Mouse (Mus musculus): ENCODE data around the gene Arsb. TPM values are rescaled to one million over a fixed set of nuclear protein-coding genes. Genes with fewer than 3 reads are reported as not detected.
"Not testable (repeated sequence)": the region's sequence is repeated elsewhere in the genome, so short reads cannot be mapped to it uniquely, and the experiment has no call there.

The Arsb gene
- total RNA-seq, 2 experiments from 2014 or later = 2.4 to 3.3 TPM

DNA sequence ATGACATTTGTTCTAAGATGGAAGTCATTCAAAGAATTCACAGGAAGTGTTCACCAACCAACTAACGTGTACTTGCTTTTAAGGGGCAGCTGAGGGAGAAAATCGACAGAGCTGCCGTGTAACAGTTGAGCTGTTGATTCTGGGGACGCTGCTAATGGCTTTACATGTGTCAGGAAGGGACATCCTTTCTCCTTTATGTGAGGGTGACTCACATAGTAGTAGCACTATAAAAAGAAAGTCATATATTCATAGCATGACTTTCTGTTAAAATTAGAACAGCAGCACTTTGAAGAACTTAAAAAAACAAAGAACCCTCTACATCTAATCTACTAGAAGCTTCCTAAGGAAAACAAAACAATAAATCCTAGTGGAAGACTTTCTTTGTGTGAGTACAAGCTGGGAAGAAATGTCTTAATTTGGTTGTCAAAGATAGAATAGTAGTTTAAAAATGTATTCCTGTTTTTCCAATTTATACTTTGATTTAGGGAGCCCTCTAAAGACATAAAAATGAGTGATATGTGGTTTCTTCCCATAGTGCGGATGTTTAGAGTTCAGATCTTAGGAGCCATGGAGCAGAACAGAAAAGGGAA is 25.7 kb downstream of the Arsb start:
- intact Hi-C loops (cut with DNase I) = loop anchor here (10.0 kb wide), 1 partner anchor 408 kb away; no protein-coding TSS in a partner anchor
- DNase-seq = no peak
- TF ChIP-seq CTCF (IDR thresholded peaks at IDR 0.05) = no peak
- Histone ChIP-seq H3K27ac (no peak overlapping the region), H3K4me3 (no peak overlapping the region)

DNA sequence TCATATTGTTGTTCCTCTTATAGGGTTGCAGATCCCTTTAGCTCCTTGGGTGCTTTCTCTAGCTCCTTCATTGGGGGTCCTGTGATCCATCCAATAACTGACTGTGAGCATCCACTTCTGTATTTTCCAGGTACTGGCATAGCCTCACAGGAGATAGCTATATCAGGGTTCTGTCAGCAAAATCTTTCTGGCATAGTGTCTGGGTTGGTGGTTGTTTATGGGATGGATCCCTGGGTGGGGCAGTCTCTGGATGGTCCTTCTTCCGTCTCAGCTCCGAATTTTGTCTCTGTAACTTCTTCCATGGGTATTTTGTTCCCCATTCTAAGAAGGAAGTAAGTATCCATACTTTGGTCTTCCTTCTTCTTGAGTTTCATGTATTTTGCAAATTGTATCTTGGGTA is 38.9 kb downstream of the Arsb start:
- DNase-seq; H3K27ac ChIP-seq; intact Hi-C loops (cut with DNase I); H3K4me3 ChIP-seq: not testable (repeated sequence)

GRCm38 (mm10) chr13:93814081-93814480 is 42.7 kb downstream of the Arsb start:
- TF ChIP-seq CTCF (IDR thresholded peaks at IDR 0.05) = no peak
- no peak overlapping the region for H3K4me3 ChIP-seq
- no peak for DNase-seq
- no peak overlapping the region for H3K27ac ChIP-seq
- intact Hi-C loops (cut with DNase I) = no loop called here

DNA sequence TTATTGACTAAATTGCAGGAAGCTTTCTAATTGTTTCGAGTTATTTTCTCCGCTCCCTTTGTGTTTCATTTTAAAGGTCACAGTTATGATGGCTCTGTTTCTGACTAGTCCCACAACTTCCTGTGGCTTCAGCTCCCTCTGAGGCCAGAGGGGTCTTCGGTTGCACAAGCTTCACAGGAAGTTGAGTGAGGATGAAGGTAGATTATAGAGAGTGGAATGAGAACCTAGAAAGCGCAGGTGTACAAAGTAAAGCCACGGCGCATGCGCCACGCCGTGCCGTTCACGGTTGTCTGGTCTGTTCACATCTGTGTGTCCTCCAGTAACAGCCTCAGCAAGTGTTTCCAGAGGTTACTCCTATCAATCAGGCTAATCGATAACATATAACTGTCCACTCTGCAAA is 43.2 kb downstream of the Arsb start:
- intact Hi-C loops (cut with DNase I) = no loop called here
- no peak for TF ChIP-seq CTCF (IDR thresholded peaks at IDR 0.05)
- Histone ChIP-seq H3K4me3 (no peak overlapping the region), H3K27ac (no peak overlapping the region)
- DNase-seq = no peak

- Histone ChIP-seq H3K27ac (no peak overlapping the region), H3K4me3 (no peak overlapping the region)
- intact Hi-C loops (cut with DNase I) = no loop called here
- no peak for TF ChIP-seq CTCF (IDR thresholded peaks at IDR 0.05)
- no peak for DNase-seq
Observed at GRCm38 (mm10) chr13:93815128-93815527, 43.7 kb downstream of the Arsb start.

DNA sequence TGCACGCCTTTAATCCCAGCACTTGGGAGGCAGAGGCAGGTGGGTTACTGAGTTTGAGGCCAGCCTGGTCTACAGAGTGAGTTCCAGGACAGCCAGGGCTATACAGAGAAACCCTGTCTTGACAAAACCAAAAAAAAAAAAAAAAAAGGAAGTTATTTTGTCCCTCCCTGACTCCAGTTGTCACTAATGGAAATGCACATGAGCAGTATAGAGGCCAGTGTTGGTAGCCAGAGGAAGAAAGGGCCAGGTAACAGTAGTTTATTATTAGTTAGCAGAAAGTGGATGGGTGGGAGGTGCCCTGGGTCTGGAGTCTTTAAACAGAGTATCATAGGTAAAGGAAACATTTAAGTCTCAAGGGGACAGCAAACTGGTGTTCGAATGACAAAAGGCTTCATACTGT is 44.7 kb downstream of the Arsb start:
- no peak overlapping the region for H3K4me3 ChIP-seq
- no peak overlapping the region for H3K27ac ChIP-seq
- no peak for TF ChIP-seq CTCF (IDR thresholded peaks at IDR 0.05)
- DNase-seq = no peak
- intact Hi-C loops (cut with DNase I) = no loop called here

DNA sequence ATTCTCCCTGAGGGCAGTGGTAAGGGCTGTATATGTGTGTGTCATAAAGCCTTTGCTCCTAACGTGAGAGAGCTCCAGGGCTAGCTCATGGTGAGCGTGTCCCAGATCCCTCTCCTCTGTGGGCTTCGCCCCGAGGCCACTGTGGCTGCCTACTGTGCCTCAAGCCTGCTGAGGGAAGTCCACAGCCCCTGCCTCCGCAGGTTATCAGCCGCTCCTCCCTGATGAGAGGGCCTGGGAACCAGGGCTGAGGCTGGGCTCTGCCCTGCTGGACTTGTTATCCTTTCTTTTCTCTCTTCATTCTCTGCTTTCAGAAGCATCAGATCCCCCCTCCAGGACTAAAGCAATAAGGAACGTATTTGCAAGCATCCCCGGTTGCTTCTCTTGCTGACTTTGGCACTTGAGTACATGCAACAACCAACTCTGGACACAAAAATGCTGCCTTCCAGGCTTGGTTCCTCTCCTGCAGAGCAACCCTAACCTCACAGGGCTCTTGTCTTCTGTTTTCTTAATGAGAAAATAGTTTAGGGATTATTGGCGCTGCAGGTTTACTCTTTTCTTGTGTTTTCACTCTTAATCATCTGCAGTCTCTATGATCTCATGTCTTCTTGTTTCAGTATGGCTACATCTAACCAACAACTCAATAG is 45.4 kb downstream of the Arsb start:
- H3K27ac ChIP-seq = no peak overlapping the region
- no peak overlapping the region for H3K4me3 ChIP-seq
- no peak for DNase-seq
- TF ChIP-seq CTCF (IDR thresholded peaks at IDR 0.05) = no peak
- intact Hi-C loops (cut with DNase I) = no loop called here

GRCm38 (mm10) chr13:93820173-93820572 is 48.7 kb downstream of the Arsb start:
- Histone ChIP-seq H3K27ac (no peak overlapping the region), H3K4me3 (no peak overlapping the region)
- intact Hi-C loops (cut with DNase I) = no loop called here
- no peak for DNase-seq
- no peak for TF ChIP-seq CTCF (IDR thresholded peaks at IDR 0.05)

GRCm38 (mm10) chr13:93822001-93822400 is 50.6 kb downstream of the Arsb start:
- intact Hi-C loops (cut with DNase I) = no loop called here
- no peak for TF ChIP-seq CTCF (IDR thresholded peaks at IDR 0.05)
- DNase-seq = no peak
- H3K4me3 ChIP-seq = no peak overlapping the region
- no peak overlapping the region for H3K27ac ChIP-seq

DNA sequence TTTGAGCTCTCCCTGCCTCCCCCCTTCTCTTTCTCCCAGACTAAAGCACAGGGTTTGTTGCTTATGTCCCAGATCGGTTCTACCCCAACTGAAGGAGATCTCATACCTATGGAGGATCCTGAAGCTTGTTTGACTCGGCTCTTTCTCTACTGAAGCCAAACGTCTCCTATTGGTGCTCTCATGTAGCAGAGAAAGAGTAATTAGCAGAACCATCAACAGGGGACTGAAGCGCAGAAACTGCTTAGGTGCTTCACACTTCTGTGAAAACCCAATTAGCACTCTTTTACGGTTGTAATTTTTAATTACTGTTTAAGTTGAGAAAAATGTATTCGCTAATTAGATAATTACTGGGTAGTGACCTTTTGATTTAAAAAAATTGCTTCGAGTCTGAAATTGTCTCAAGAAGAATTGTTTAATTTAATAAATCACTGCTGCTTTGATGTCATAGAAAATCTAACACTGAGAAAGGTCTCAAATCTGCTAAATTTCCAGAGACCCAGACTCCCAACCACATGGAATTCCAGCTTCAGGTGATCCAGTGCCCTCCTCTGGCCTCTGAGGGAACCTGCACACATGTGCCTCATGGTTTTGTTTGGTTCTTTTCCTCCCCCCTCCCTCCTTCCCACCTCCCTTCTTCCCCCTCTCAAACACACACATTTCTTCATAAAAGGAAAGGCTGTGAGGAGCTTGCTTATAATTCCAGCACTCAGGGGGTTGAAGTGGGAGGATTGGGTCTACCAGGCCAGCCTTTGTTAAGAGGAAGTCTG is 54.5 kb downstream of the Arsb start:
- no peak for DNase-seq
- no peak for TF ChIP-seq CTCF (IDR thresholded peaks at IDR 0.05)
- intact Hi-C loops (cut with DNase I) = no loop called here
- H3K27ac ChIP-seq = no peak overlapping the region
- H3K4me3 ChIP-seq = no peak overlapping the region

- Histone ChIP-seq H3K27ac (no peak overlapping the region), H3K4me3 (no peak overlapping the region)
- intact Hi-C loops (cut with DNase I) = no loop called here
- no peak for TF ChIP-seq CTCF (IDR thresholded peaks at IDR 0.05)
- DNase-seq = no peak
Observed at GRCm38 (mm10) chr13:93827745-93828144, 56.3 kb downstream of the Arsb start.

DNA sequence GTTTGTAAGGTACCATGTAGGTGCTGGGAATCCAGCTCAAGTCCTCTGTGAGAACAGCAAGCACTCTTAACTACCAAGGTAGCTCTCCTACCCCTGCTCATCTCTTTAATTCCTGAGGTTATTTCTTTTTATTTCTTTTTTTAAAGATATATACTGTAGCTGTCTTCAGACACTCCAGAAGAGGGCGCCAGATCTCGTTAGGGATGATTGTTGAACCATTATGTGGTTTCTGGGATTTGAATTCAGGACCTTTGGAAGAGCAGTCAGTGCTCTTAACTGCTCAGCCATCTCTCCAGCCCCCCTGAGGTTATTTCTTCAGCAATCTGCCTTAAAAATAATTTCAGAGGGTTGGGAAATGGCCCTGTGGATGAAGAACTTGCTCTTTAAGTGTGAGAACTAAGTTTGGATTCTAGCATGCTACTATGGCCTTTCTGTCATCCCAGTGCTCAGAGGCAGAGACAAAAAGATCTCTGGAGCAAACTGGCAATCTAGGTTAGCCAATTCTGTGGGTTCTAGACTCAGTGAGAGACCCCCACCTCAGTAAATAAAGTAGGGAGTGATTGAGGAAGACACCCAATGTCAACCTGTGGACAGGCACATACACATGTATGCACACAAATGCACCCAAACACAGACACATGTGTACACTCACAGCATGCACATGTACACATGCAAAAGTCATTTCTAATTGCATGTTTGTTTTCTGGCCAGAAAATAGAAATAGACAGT is 58.3 kb downstream of the Arsb start:
- intact Hi-C loops (cut with DNase I) = no loop called here
- no peak for DNase-seq
- TF ChIP-seq CTCF (IDR thresholded peaks at IDR 0.05) = peak; percentile 56
- H3K27ac ChIP-seq = no peak overlapping the region
- H3K4me3 ChIP-seq = no peak overlapping the region

DNA sequence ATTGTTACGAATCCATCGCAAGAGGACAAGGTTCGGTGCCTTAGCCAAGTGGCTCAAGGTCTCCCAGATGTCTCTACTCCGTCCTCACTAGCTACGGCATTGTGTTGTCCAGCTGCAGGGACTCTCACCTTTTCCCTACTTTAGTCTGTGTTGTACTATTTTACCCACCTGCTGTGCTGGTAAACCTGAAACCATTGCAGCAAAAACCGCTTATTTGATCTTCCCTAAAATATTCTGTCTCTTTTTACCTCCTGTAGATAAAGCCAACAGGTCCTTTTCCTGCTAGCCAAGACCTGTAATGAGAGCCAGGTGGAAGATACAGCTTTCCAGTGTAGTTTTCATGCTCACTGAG is 58.8 kb downstream of the Arsb start:
- no peak for DNase-seq
- Histone ChIP-seq H3K4me3 (no peak overlapping the region), H3K27ac (no peak overlapping the region)
- intact Hi-C loops (cut with DNase I) = no loop called here
- no peak for TF ChIP-seq CTCF (IDR thresholded peaks at IDR 0.05)
